Mouse (Mus musculus) kidney, adult 2 months (tissue): Measurements from ENCODE around the gene Fignl2.

Experiments
- CTCF ChIP-seq: fragments of 200-500 bp; conservative IDR thresholded peaks from 2 replicates; pipeline ENCODE4 v1.5.1; 2011; ENCODE audit warnings: low read depth, mild to moderate bottlenecking, control low read depth, low read length, moderate library complexity, mixed read lengths; ENCODE audit not compliant: insufficient read depth, insufficient read length
- POLR2A ChIP-seq: fragments of 200-500 bp; IDR thresholded peaks from one replicate; pipeline ENCODE4 v1.6.1; 2011; ENCODE audit warnings: low read depth, low read length, control low read depth

GRCm38 (mm10) chr15:101046039-101046526, 32.3 kb downstream of the Fignl2 start:
- TF ChIP-seq POLR2A (no peak), CTCF (no peak)
